Mouse (Mus musculus) urinary bladder, postnatal 10 days (tissue): Measurements from ENCODE around the gene Hif3a.
A peak's percentile ranks its signal among the peaks of the same experiment; 100 is the strongest.

Experiments
- DNase-seq: peaks from one replicate; pipeline ENCODE4 v3.0.0; 2022; ENCODE audit warnings: low spot score

Hif3a gene

DNA sequence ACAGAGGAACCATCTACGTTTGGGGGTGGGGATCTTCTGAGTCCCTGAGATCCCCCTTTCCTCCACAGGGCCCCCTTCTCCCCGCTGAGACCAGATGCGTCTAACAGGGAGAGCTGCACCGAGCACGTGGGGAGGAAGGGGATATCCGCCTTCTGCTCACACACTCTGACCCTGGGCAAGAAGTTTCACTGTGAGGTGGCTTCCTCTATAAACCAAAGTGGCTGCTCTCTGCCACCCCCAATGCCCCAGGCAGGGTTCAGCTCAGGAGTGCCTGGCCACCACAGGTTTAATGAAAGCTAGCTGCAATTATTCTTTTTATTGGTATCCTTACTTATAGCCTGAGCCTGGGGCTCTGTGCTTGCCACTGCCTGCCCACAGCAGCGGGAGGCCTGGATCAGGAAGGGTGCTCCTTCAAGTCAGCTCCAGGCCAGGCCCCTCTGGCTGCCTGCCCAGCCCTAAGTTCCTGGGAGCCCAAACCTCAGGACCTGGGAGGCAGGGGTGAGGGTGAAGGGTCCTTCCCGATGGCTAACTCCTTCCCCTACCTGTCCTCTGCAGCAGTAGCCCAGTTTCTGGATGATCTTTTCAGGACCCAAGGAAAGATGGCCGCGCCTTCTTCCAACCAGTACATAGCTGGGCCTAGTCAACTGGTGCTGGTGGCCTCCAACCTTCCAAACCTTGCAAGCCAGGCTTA is 37.3 kb downstream of the Hif3a start:
- no peak for DNase-seq

DNA sequence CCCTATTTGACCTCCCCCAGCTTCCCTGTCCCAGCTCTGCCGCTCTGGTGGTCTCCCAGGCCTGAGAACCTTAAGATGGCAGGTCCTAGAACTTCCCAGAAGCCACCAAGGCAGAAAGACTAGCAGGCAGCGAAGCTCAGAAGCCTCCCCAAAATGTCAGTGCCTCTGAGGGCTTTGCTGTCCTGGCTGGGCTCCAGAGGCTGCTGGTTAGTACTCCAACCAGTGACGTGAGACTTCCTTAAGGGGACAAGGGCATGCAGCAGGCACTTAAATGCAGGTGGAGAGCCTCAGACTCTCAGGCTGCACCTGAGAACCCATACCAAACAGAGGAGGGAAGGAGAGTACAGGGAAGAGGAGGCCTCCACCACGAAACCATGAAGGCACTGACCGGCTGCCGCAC is 38.1 kb downstream of the Hif3a start:
- no peak for DNase-seq

DNA sequence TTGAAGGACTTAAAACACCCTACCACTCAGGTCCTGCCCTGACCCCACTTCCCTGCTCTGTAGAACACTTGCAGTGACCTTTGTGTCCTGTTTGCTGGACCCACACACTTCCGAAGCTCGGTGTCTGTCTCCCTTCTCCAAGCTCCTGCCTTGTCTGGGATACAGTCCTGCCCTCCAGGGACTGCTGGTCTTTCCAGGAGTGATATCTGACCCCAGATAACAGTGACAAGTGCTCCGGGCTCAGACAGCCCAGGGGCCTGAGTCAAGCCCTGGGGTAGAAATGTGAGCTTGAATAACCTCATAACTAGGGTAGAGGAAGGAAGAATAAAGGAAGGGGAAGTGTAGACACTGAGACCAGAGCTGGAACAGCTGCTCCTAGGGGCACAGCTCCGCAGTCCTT is 38.5 kb downstream of the Hif3a start:
- no peak for DNase-seq

DNA sequence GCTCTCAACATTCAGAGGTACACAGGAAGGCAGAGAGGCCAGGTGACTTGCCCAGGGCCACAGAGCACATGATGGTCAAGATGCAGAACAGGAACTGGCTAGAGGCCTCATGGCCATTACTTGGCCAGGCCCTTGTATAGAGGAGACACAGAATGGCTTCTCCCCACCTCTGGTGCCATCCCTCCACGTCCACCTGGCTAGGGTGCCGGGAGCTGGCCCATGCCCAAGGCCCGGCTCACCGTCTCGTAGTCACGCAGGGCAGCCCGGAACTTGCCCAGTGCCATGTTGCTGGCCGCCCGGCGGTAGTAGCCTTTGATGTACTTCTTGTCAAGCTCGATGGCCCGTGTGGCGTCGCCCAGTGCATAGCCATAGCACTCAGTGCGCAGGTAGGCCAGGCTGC is 40.1 kb downstream of the Hif3a start:
- no peak for DNase-seq

DNA sequence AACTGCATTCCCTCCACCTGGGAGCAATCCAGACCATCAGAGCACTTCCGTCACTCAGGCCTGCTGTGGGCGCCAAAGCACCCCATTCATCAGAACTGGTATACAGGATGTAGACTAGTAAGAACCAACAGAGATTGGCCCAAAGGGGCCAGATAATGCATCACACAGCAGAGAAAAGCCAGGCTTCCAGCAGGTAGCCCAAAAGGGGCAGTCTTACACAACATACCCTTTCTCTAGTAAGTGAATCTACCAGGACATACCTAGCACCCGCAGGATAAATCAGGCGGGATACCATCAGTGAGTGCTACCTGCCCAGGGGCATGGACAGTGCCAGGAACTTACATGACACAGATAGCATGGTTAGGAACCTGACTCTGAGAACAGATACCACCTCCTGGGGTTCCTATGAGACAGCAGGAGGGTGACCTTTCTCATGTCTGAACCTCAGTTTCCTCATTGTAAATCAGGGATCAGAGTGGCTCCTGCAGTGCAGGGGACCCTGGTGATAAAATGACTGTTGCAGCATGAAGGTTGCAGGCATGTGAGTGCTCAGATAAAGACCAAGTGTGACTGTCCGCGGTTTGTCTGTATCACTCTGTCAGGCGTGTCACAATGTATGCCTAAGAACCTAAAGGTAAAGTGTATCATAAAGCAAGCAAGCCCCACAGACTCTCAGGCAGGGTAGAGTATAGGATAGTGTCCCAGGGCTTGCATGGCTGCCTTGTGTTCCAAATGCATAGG is 42.6 kb downstream of the Hif3a start:
- DNase-seq = no peak

DNA sequence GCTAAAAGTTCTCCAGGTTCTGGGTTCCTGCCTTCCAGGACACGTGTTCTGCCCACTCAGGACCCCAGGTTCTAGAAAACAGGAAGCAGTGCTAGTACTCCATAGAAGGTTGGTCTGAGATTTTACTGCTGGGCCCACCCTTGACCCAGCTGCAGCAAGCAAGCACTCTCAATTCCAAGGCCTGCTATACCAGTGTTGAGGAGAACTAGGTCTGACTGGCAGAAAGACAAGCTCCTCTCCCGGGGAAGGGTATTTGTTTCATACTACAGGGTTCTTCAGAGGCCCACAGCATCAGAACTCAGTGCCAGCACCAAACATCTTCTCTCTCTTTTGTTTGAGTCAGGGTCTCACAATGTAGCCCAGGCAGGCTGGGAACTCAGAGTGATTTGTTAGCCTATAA is 44.3 kb downstream of the Hif3a start:
- no peak for DNase-seq

DNA sequence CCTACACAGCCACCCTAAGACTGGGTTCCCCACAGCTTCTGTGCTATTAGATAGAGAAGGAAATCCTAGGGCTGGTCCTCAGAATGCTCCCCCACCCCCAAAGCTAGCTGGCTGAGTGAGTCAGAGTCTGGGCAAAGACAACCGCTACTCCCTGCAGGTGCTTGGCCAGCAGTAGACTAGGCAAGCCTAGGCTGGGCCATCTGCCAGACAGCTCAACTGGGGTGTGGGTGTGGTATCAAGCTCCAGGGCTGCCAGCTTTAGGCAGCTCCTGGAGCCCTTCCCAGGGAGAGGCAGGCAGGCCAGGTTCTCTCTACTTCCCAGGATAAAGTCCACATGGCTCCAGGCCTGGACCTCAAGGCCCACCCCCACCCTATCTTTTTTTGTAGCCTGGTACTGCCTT is 45.2 kb downstream of the Hif3a start:
- DNase-seq = peak; percentile 69

DNA sequence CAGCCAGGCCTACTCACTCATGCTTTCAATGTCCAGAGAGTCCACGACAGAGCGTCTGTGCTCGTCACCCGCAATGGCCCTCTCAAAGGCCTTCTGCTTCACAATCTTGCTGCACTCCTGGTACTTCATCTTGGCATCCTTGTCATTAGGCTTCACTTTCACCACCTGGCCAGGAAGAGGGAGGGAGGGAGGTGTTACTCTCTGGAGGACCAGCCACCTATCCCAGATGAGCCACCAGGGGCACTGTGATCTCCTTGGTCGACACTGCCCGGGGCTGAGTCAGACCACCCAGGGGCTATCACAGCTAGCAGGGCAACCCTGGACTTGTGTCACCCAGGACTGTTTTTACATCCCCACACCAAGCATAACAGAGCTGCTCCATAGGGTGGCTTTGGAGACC is 46.8 kb downstream of the Hif3a start:
- DNase-seq = no peak

DNA sequence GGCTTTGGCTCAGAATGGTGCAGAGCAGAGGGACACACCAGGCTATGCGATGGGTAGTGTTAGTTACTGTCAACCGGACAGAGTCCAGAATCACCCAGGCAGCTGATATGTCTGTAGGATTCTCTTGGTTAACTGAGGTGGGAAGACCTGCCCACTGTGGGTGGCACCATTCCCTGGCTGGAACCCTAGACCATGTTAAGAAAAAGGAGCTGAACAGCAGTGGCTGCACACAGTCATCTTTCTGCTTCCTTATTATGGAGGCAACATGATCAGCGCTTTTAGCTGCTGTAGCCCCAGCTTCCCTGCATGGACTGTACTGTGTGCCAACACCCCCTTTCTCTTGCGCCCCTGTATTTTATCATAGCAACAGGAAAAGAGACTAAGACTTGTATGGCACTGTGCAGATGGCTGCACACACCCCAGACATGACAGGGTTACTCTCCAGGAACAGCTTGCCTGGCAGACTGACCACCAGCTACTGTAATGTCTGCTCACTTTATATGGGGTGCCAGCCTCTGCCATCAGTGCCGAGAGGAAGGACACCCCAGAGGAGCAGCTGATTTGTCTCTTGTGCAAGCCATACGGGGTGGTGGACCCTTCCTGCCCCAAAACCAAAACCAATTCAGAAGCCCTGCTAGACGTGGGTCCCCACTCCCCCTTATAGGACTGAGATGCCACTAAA is 50.2 kb downstream of the Hif3a start:
- no peak for DNase-seq

DNA sequence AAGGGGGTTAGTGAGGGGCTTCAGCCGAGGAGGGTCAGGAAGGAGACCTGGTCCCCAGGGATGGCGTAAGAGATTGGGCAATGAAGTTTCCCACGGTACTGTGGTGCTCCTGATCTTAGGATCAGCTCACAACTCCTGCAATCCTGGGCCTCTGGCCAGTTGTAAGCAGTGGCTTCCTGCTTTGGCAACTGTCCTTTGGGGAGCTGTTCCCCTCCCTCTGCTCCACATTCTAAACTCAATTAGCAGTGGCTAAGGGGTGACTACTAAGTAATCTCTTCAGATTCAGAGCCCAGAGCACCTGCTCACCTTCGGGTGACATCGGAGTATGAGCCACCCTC is 52.2 kb downstream of the Hif3a start:
- no peak for DNase-seq

DNA sequence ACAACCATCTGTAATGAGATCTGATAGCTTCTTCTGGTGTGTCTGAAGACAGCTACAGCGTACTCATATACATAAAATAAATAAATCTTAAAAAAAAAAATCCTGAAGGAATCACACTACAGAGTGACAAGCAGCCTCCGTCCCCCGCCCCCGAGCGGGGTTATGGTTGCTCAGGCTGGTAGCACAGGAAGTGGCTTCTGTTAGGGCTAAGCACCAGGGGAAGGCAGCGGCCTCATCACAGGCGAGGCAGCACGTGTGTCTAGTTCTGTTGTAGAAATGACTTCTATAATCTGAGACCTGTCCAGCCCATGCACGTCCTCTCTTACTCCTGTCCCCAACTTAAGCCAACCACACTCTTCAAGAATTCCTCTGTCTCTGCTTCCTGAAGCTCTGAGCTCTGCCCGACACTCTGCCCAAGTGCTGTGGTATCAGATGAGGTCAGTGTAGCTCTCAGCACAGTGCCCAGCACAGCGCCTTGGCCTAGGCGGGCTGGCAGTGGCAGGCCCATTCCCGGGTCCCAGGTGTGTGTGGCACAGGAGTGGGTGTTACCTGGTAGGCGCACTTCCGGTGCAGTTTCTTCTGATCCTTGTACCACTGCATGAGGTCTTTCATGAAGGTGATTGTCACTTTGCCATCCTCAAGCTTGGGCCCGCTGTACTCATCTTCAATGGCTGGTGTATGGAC is 52.8 kb downstream of the Hif3a start:
- no peak for DNase-seq

DNA sequence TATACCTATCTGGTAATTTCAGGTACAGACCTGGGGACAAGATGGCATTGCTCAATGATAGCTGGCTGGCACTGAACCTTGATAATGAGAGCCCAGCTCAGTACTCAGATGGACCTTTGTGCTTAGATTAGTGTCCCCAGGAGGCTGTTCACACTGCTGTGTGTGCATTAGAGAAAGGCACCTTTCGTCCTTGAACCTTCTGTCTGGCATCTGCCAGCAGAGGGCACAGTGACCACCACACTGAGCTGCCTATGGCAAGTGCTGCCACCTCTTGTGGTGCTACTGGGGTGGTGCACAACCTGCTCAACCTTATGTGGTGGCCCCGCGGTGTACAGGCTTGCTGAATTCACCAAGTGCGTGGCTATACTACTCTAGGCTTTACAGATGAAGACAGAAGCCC is 54.9 kb downstream of the Hif3a start:
- no peak for DNase-seq

DNA sequence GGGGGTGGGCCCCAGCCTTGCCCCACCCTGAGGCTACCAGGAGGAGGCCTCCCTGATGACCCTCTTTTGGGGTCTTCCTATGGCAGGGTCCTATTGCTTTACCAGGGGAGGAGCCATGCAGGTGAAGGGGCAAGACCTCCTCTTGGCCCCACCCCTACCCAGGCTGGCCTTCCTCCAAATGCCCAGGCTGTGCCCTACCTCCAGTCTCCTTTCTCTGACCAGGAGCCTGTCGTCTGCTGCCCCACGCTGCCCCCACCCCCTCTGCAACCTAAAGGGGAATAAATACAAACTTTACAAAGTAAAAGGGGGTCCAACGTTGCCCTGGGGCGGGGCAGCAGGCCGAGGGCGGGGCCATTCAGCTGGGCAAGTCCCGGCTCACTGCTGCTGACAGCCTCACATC is 57.5 kb downstream of the Hif3a start:
- no peak for DNase-seq

DNA sequence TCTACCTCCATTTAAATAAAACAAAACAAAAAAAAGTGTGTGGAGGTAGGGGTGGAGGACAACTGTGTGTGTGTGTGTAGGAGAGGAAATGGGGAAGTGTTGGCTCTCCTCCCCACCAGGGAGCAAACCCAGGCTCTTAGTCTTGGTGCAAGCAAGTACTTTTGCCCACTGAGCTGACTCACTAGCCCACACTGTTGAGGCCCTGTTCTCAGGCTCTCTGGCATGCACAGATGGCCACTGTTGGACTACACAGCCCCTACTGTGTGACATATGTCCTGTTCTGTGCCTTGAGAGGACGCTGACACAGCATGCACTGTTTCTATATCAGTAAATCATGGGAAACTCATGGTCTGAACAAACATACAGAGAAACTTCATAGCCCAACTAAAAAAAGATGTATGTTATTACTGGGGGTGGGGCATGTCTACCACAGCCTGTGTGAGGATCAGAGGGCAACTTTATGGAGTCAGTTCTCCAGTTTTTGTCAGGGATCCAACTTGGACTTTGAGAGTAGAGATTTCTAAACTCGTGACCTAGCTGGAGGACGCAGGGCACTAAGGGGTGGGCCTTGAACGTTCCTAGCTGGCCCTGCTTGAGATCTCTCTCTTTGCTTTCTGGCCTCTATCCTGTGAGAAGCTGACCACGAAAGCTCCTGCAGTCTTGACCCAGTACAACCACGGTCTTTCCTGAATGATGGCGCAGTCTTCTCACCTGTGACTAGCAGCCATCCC is 58.8 kb downstream of the Hif3a start:
- no peak for DNase-seq

DNA sequence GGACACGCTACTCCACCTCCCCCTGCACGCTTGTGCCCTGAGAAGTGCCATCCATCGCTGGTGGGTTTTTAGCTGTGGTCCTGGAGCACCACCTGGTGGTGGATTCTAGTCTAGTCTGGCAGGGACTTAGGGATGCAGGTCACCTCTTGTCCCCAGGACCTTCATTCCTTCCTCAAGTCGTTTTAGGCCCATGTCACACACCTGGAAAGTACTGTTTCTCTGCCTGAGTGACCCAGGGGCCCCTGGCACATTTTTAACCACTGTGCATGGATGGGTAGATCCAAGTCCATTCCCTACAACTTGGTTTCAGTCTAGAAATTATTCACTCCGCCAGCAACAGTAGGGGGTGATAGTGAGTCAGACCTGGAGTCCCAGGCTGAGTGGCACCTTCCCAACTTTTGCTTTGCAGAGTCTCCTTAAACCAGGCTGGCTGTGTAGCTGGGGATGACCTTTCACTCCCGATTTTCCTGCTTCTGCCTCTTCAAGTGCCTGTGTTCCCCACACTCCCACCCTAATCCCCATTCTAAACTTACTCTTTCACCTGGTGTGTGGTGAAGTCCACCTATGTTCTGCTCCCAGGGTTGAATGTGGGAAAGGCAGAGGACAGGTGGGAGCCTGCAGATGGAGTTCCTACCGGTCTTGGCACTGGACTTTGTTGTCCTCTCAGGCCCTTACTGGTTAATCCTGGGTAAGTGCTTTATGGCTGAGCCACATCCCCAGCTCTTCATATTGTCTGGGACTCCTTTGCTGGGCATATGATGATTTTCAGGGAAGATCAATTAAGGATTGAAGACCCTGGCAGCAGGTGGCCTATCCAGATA is 59.6 kb downstream of the Hif3a start:
- DNase-seq = no peak

DNA sequence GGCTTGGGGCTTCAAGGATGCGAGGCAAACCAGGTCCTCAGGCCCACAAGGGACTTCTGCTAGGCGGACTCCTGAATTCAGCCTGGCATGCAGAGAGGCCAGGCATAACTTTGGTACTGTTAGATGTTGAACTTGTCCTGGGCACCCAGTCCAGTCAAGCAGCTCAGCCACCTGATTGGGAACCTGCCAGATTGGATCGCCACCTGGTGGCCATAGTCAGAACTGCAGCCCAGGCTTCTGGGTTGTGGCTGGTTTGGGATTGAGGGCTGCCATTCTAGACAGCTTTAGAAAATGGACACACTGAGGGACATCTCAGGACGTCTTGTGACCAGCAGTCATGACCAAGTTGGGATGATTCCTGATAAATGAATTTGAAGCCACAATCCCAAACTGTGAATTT is 62.6 kb downstream of the Hif3a start:
- DNase-seq = peak; percentile 73

DNA sequence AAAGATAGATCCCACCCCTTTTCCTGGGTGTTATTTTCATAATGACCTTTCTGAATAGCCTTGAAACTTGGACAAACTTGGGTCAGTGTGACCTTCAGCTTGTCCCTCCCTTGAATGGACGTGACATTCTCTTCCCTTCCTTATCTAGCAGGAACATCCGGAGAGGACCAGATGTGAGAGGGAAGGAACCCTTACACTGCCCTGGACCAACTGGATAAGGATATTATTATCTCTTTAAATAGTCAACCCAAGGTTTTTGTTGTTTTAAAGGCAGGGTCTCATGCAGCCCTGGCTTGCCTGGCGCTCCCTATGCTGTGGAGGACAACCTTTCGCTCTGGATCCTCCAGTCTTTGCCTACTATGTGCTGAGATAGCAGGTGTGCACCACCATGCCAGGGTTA is 63.0 kb downstream of the Hif3a start:
- DNase-seq = no peak

DNA sequence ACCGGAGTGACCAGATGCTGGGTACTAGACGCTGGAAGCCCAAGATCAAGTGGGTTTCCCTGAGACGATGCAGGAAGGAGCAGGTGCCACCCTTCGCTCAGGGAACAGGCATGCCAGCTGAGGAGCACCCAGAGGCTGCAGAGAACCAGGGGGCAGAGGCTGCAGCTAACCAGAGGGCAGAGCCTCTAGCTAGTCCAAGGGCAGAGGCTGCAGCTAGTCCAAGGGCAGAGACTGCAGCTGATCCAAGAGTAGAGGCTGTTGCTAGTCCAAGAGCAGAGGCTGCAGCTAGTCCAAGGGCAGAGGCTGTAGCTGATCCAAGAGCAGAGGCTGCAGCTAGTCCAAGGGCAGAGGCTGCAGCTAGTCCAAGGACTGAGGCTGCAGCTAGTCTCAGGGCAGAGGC is 66.9 kb downstream of the Hif3a start:
- DNase-seq = no peak

DNA sequence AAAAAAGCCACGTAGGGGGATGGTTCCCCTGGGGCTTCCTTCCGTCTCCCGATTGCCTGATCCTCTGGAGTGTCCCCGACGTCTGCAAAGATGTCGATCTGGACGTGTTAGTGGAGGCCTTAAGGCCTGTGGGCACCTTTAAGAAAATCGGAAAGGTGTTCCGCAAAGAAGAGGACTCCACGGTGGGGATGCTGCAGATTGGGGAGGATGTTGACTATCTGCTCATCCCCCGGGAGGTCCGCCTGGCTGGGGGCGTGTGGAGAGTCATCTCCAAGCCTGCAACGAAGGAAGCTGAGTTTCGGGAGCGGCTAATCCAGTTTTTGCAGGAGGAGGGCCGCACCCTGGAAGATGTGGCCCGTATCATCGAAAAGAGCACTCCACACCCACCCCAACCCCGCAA is 67.8 kb downstream of the Hif3a start:
- DNase-seq = no peak

DNA sequence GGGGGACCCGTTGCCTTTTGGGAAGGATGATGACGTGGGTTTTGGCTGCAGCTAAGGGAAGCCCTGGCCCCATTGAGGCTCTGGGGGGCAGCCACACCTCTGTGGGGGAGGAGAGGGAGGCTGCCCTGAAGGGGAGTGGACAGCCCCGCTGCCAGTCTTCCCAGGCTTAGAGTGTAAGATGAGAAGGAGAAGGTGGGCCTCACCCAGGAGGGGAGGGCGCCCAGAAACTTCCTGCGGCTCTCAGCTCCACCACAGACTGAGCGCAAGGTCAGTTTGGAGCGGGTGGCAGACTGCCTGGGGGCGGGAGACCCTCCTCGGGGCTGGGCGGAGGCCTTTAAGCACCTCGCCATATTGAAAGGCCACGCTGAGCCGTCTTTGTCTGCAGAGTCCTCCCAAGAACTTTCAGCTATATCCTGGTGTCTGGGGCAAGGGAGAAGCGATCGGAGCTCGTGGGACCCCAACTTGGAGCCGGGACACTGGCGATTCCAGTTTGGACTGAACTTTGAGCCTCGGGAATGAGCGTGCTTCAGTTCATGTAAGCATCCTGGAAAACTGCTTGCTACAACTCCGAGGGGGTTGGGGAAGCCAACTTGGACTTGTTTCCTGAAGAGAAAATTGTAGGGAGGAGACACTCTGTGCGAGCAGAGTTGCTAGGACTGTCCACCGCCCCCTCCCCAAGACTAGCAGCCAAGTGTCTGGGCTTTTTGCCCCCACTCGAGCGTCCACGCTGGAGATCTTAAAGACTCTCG is 68.4 kb downstream of the Hif3a start:
- peak; percentile 47 for DNase-seq

DNA sequence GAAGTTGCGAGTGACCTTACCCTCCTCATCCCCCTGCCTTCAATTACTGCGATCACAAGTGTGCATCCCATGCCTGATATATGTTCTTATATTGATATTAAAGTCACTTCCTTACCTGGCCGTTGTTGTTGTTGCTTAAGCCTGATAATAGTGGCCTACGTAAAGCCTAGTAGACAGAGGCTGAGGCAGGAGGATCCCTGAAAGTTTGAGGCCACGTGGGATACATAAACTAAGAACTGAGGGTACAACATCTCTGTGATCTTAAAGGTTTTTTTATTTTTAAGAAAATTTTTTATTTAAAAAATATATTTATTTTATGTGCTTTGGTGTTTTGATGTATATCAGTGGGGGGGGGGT is 69.8 kb downstream of the Hif3a start, which contains the start of gene Ccdc8:
TSS of gene Ccdc8 (plus strand) at position 258 of the 357 bp plus-strand sequence.
- no peak for DNase-seq
